Mouse (Mus musculus): ENCODE results near the gene Sh3glb2.

GRCm38 (mm10) chr2:30385591-30385990 is 26.5 kb upstream of the Sh3glb2 start:
- TF ChIP-seq POLR2A (IDR thresholded peaks at IDR 0.05; ENCODE audit: insufficient read depth, low read depth, low read length) (no peak), CTCF (IDR thresholded peaks at IDR 0.05) (no peak)

Measured in heart, adult 2 months (tissue).